Mouse (Mus musculus) embryo, embryonic 11 days (tissue): Measurements from ENCODE around the gene Svs5.
"Not testable (repeated sequence)": the region's sequence is repeated elsewhere in the genome, so short reads cannot be mapped to it uniquely, and the experiment has no call there.

Experiments used
- DNase-seq: peaks from one replicate; pipeline ENCODE4 v3.0.0-alpha.2; 2015

The Svs5 gene

DNA sequence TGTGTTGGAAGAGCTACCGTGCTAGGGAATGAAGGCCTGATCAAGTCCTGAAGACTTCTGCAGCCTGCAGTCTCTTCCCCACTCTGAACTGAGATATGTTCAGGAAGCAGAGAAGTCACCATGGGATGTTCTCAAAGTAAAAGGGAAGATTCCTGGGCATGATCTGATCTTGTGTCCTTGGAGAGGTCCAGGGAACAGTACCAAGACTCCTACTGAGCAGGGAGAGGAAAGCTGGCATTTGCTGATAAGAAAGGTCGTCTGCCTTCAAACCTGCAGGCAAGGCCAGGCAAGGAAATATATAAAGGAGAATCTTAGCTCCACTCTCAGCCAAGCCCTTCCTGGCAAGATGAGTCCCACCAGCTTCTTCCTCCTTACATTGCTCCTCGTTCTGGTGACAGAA is at the start of gene Svs5:
TSS of gene Svs5 (plus strand) at position 301 of the 400 bp plus-strand sequence.
- DNase-seq: not testable (repeated sequence)

DNA sequence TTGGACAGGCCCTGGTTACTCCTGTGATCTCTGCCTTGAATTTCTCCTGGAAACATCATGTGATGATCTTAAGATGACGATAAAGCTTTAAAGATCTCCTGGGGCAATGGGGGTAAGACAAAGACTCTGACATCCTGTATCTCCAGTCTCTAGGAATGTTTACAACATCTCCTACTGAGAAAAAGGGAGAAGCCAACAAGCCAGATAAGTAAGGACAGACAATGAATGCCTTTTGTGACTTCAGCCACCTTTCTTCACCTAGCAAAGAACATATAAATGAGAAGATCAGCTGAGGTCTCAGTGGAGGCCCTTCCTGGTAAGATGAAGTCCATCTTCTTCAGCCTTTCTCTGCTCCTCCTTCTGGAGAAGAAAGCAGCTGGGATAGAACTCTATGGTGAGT is 43.6 kb upstream of the Svs5 start, which contains the start of gene Svs3a:
TSS of gene Svs3a (plus strand) at position 301 of the 400 bp plus-strand sequence.
- not testable (repeated sequence) for DNase-seq

DNA sequence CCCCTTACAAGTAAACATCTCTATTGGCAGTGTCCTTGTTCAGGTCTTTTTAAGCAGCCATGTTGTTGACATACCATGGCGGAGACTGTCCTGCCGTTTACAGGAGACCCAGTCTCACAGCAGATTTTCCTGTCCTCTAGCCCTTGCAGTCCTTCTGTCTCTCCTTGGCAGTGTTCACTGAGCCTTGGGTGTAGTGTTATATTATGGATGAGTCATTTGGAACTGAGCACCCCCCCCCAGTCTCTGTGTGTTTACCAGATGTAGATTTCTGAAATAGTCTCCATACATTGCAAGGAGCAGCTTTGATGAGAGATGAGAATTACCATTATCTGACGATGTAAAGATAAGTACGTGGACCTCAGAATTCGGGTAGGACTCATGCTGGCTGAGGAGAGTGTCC is 19.9 kb upstream of the Svs5 start:
- no peak for DNase-seq

DNA sequence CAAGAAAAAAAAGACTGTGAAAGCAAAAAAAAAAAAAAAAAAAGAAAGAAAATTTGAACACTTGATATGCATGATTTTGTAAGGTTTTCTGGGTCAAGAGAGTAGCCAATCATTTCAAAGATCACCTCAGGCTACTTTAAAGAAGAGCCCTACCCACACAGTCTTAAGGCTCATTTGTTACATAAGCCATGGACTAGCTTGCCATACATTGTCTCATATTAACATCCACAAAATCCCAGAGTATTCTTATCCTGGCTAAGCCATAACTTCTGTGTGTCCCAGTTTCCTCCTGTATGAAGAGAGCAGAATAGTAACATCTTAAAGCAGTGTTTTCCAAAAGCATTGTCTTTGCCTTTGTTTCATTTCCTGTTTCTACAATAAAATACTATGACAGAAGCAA is 17.1 kb upstream of the Svs5 start:
- DNase-seq: not testable (repeated sequence)

DNA sequence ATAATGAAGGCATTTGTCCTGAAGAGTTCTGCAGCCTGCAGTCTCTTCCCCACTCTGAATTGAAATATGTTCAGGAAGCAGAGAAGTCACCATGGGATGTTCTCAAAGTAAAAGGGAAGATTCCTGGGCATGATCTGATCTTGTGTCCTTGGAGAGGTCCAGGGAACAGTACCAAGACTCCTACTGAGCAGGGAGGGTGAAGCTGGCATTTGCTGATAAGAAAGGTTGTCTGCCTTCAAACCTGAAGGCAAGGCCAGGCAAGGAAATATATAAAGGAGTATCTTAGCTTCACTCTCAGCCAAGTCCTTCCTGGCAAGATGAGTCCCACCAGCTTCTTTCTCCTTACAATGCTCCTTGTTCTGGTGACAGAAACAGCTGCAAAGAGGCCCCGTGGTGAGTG is 16.1 kb upstream of the Svs5 start, which contains the start of gene Svs6:
TSS of gene Svs6 (plus strand) at position 301 of the 400 bp plus-strand sequence.
- not testable (repeated sequence) for DNase-seq

DNA sequence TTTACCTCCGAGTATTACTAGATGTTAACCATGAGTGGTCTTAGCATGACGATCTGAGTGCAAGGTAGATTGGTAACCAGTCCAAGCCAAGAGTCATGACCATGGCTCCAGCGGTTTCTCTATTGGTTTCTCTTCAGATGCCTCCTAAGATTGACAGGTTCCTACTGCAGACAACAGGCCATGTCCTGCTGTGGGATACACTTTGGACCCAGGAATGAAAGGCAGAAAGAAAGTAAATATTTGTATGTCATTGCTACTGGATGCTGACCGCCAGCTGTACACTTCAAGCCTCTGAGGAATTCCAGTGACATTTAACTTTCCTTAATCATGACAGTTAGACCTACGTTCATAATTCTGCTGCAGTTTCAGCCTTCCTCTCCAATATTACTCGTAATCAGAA is 11.6 kb upstream of the Svs5 start:
- no peak for DNase-seq

DNA sequence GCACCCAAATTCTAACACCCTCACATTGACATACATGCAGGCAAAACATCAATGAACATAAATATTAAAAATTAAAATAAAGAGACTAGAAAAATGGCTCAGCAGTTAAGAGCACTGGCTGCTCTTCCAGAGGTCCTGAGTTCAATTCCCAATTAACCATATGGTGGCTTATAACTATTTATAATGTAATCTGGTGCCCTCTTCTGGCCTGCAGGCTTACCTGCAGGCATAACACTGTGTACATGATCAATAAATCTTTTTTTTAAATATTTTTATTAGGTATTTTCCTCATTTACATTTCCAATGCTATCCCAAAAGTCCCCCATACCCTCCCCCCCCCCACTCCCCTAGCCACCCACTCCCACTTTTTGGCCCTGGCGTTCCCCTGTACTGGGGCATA is 11.2 kb downstream of the Svs5 start:
- not testable (repeated sequence) for DNase-seq

DNA sequence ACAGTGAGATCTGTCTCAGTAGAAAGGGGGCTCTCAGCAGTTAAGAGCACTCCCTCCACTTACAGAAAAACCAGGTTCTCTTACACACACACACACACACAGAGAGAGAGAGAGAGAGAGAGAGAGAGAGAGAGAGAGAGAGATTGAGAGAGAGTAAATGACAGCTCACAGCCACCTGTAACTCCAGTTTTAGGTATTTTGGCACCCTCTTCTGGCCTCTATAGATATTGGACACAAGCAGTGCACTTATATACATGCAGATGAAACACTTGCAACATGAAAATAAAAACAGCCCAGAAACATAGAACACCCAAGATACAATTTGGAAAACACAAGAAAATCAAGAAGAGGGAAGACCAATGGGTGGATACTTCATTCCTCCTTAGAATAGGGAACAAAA is 15.2 kb downstream of the Svs5 start:
- DNase-seq: not testable (repeated sequence)

DNA sequence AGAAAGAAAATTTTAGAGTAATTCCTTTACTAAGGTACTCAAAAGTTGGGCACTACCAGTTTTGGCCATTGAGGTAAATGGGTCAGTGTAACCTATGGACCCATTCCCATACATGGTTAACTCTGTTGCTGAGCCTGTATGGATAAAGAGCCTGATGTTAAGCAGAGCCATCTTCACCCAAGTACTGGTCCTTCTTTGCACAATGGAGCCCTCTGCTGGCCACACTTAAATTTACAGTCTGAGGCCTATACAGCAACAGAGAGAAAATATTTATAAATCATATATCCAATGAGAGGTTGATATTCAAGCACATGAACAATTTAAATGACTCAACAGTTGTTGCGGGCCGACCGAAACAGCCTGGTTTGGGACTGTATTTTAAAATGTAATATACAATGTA is 16.4 kb downstream of the Svs5 start:
- peak; percentile 35 for DNase-seq

DNA sequence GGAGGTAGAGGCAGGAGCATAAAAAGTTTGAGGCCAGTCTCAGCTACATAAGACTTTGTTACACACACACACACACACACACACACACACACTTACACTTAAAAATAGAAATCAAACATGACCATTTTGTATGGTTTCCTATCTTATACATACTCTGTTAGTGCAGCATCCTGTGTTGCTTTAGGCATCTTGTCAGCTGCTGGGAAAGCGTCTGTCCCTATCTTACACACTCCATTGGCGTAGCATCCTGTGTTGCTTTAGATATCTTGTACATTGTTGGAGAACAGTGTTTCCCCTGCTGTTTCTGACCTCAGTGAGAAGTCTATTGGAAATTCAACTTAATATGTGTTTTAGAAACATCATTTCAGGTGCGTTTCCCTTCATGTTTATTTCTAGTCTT is 20.2 kb downstream of the Svs5 start:
- no peak for DNase-seq

DNA sequence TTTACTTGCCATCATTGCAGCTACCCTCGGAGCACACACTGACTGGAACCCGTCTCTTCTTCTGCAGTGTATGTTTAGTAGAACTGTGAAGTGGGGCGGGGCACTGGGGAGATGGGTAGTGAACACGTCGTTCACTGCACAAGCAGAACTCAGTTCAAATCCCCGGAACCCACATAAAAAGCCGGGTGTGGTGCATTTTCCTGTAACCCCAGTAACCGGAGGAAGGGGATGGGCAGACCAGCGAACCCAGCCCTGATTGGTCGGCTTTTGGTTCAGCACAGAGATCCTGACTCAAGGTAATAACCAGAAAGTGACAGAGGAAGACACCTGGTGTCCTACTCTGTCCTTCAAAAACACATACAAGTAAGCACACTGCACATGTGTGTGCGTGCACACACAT is 20.8 kb downstream of the Svs5 start:
- DNase-seq: no peak

DNA sequence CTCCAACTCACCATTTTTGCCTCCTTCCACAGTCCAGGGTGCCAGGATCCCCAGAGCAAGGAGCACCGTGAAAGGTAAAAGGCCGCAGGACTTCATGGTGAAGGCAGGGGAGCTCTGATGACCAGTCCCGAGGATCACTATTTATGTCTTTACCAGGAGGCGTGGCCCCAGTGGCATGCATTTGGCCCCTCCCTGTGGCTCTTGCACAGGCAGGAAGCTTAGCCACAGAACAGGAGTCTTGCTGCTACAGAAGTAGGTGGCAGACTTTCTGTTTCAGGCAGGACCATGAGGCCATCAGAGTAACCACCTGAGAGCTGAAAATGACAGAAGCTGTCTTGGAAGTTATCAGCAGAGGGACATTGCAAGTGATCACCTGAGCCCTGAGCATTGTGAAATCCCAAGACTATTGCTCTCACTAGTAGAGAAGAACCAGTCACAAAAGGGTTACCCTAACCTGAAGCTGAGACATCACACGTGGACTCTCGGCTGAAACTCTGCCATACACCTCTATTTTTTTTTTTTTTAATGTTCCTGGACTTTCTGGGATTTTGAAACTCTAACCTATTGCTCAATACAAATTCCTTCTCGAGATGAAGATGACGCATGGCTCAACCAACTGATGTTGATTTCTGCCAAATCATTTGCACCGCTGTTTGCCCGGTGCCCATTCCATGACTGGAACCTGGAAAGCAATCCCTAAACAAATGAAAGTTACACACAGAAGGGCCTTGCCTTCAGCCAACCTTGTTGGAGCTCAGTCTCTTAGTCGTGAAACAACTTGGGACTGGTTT is 23.8 kb downstream of the Svs5 start:
- no peak for DNase-seq

DNA sequence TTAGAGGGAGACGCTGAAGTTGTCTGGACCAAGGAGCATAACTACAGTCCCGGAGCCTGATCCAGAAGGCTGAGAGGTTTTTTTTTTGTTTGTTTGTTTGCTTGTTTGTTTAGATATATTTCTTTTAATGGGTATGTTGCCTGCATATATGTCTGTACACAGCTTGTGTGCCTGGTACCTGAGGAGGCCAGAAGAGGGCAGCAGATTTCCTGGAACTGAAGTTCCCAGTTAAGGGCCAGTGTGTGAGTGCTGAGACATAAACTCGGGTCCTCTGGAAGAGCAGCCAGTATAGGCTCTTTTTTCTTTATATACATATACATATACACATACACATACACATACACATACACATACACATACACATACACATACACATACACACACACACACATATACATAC is 25.8 kb downstream of the Svs5 start:
- DNase-seq: peak; percentile 18

DNA sequence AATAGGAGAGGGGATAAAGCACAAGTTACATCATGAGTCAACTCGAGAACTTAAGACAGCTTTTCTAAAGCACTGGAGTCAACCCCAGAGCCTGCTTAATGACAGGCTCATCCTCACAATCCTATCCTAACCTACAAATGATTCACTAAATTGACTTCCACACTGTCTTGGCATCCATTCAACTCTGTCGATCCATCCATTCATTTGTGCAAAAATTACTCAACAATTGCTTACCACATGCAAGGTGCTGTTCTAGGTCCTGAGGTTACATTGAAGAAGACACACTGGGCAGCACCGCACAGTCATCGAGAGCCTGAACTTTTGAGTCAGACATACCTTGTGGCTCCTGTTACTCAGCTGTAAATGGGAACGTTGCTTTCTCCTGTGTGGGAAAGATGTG is 26.5 kb downstream of the Svs5 start:
- DNase-seq: no peak

DNA sequence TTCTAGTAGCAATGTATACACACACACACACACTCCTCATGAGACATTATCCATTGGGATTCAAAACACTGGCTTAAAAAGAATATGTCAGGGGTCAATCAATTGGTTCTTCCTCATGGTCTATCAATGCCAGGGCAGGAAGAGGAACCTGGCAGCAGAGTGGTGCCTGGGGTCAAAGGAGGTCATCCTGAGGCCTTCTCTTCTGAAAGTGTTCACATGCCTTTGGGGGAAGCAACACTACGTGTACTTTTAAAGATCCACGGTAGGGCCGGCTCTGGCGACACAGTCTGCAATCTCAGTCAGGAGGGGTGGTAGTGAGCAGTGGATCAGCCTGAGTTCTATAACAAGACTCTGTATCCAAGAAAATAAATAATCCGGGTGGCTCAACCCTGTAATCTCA is 27.1 kb downstream of the Svs5 start:
- DNase-seq: no peak

DNA sequence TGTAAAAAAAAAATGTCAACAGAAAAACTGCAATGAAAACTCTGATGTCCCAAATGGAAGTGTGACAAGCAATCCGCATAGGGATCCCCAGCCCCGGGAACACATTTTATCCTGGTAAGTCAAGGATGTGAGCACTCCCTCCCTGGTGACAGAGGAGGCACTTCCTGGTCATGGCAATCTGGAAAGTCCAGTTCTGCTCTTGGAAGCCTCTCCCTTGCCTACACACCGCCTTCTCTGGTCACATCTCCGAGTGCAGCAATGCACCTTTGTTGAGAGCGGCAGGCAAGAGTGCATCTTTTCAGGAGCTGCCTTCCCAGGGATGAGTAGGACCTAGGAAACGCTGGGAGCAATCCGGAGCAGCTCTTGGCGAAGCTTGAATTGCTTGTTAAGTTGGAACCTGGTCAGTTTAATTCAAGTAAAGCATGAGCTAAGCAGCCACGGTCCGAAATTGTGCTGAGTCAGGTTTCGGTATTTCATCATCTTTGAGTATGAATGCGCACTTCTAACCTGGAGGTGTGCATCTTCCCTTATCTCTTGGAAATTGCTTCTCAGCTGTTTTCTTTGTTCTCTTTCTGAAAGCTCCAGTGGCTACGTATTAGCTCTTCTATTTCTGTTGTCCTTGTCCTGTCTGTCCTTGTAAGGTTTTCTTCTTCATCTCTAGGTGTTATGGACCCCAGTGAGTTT is 28.6 kb downstream of the Svs5 start:
- no peak for DNase-seq

DNA sequence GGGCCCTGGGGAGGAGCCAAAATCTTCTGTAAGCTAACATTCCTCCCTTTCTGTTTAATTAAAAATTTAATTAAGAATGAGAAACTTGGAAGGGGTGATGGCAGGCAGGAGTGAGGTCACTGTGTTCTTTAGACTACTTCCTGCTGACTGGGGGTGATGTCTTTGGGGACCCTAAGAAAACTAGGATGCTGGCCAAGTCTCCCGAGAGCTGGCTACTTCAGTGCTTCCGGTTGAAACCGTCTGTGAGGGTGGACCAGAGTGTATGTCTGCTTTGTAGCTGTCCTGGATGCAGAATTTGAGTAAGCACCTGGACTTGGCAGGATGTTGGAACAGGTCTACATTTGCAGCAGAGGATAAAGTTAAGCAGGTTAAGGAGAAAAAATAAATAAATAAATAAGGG is 34.4 kb downstream of the Svs5 start:
- no peak for DNase-seq

DNA sequence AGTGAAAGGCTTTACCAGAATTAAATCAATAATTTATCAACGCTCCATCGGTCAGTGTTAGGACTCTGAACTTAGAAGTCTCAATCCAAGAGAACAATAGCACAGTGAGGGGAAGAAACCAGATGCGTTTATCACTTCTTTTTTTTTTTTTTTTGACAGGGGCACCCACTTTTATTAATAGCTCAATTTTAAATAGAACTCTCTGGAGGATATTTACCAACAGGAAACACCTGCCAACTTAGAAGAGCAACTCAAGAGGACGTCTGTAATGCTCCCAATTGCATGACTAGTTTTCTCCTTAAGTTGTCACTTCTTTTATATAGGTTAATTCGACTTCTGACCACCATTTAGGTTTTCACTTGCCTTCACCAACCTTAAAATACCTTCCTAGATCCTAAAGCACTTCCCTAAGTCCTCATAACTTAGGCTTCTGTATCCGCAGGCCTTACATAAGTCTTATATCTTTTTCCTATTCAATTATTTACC is 36.1 kb downstream of the Svs5 start:
- no peak for DNase-seq

DNA sequence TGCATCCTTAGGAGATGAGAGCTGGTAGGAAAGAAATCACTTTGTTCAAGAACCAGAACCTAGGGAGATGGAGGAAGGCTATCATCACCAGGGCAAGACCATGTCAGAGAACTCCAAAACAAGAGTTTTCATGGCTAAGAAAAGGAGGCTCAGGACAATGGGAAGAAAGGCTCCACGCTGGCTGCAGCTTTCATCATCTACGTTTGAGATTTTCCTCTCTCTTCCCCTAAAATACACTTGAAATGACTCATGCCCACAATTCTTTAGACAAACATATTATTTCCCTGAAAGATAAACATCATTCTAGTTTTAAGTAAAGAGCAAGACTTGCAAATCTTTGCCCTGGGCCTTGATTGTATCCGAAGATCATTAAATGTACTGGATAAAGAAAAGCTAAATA is 38.8 kb downstream of the Svs5 start:
- no peak for DNase-seq

DNA sequence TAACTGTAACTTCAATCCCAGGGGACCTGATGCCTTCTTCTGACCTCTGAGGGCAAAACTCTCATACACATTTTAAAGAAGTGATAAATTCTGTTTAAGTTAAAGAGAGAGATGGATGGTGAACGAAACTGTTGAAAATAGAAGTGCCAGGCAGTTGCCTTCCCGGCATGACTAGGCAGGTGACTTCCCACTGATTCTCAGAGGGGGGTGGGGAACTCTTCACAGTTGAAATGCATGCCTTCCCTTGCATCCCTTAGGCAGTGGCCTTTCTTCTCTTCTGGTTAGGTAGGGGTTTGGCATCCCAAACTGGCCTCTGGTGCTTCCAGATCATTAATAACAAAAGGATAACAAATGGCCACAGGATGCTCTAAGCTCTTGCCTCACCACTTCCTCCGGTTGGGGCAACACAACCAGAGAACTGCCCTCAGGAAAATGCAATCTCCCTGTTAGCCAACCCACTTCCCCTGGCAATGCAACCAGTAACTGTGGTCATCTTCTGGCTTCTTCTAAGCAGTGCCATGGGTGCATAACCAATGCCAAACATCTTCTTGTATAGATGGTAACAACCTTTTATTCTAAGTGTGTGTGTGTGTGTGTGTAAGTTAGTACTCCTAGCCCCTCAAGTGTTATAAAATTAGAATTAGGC is 40.0 kb downstream of the Svs5 start:
- no peak for DNase-seq

DNA sequence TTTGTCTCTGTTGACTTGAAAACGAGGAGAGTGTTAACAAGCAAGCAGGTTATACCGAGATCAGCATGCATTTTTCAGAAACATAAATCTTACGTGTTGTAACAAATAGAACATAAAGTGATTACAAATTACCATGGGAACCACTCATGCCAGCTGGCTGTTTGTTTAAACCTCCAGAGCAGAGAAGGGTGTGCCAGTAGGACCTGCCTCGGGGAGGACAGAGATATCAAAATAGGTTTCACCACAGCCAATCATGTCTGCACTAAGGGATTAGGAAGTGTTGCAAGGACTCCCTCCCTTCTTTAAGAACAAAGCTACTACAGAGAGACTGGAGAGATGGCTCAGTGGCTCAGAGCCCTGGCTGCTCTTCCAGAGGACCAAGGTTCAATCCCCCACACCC is 40.6 kb downstream of the Svs5 start:
- DNase-seq: no peak

DNA sequence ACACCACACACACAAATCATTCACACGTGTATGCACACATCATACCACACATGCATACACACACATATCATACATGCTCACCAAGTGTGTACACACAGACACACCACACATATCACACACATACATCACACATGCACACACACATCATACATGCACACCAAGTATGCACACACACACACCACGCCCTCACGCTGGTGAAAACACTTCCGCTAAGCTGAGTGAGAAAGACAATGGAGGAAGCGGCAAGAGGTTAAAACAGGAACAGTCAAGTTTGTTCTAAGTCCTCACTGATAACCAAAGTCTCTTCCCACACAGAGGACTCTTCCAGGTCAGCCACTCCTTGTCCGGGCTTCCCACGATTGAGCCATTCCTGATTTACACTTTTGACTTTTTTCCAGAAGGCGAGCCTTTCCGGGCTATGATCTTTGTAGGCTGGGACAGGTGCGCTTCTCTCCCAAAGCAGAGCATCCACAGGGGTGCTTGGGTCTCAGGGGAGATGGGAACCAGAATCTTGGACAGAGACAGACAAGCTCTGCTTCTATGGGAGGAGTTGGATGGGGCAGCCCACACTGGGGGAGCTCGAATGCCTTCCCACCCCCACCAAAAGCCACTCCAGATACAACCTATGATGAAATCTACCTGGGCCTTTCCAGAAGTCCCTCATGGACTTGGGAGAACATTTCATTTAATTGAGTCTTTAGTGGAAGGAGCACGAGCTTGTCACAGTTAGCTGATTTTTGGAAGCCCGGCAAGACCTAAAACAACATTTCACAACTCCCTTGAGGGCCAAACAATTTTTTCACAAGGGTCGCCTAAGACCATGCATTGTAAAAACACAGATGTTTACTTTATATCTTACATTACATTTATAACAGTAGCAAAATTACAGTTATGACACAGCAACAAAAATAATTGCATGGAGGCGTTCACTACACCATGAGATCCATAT is 45.2 kb downstream of the Svs5 start:
- DNase-seq: no peak

DNA sequence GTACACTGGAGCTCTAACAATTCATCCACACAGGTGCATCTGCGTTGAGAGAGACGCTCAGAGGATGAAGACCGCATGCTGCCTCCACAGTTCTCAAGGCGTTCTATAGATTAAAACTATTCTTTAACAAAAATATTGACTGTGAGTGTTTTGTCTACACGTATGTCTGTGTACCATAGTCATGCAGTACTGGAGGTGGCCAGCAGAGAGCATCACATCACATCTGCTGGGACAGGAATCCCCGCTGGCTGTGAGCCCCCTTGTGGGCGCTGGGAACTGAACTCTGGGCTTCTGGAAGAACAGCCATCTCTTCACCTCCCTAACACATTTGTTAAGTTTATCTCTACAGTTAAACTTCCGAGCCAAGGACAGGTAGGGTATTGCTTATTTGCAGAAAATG is 49.2 kb downstream of the Svs5 start:
- no peak for DNase-seq
